Mouse (Mus musculus): ENCODE measurements around the gene Mlx.

Gene Mlx

GRCm38 (mm10) chr11:101138536-101139181 lies 51.6 kb downstream of the Mlx start:
- peak; percentile 71 for DNase-seq (ENCODE audit: low spot score)

- DNase-seq (ENCODE audit: low spot score) = peak; percentile 21
Measured at GRCm38 (mm10) chr11:101140164-101140819, 53.2 kb downstream of the Mlx start.

GRCm38 (mm10) chr11:101141088-101141487 lies 54.0 kb downstream of the Mlx start:
- no peak for DNase-seq (ENCODE audit: low spot score)

All from embryo, embryonic 10 days (tissue).